Mouse (Mus musculus) heart, adult 9 months (tissue): ENCODE data around the gene D930048N14Rik.

Experiments used
- DNase-seq, 2 experiments: peaks; one replicate each; pipeline ENCODE4 v3.0.0; 2022; ENCODE audit warnings: low spot score in 2 of 2

Gene D930048N14Rik

DNA sequence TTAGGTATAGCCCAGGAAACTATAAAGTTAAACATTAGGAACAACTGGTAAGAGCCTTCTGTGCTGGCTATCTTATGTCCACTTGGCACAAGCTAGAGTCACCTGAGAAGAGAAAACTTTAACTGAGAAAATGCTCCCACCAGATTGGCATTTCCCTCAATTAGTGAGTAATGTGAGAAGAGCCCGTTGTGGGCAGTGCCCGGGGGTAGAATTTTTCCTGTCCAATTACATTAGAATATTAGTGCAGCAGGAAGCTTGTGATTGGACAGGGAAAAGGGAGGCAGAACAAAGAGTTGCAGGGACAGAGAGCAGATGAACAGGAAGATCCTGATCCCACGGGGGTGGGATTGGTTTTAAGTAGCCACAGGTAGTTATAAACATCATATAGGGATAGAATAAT, 52.1 kb downstream of the D930048N14Rik start:
- no peak for DNase-seq

DNA sequence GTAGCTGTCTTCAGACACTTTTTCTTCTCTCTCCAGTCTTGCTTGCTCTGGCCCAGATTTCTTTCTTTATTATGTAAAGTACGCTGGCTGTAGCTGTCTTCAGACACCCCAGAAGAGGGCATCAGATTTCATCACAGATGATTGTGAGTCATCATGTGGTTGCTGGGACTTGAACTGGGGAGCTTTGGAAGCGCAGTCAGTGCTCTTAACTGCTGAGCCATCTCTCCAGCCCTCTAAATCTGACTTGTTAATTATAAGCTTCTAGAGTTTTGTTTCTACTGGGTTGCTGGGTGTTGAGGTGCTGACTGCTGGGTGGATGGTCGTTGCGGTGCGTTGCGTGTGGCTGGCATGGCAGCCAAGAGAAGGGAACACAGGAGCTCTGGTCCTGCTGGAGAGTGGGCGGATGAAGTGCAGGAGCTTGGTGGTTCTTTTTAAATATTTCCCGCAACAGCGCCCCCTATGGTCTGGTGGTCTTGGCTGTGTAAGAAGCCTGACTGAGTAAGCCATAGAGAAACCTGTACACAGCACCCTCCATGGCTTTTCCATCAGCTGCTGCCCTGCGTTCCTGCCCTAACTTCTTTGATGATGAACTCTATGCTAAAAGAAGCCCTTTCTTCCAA, 52.7 kb downstream of the D930048N14Rik start:
- no peak for DNase-seq

DNA sequence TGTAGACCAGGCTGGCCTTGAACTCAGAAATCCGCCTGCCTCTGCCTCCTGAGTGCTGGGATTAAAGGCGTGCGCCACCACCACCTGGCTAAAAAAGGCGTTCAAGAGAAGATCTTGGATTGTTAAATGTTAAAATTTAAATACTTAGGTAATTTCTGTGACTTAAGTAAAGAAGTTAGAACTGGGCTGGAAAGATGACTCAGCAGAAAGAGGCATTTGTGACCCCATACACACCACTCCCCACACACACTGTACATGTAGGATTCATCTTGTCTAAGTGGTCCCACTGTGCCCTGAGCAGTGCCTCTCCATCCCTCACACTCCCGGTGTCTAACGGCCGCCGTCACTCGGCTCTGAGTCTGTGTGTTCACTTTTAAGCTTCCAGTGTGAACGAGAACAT, 55.7 kb downstream of the D930048N14Rik start:
- no peak for DNase-seq

DNA sequence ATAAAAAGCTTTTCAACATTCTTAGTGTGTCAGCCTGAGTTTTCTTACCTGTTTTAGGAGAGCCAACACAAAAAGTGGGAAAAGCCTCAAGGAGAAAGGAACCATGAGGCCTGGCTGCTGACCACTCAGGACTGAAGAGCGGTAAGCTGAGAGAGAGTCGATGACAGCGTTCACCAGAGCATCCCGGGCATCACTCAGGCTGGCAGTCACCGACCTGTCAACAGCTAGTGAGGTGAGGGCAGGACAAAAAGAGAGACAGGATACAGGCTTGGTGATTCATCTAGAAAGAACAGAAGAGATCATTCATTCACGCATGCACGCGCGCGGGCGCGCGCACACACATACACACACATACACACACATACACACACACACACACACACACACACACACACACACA, 56.3 kb downstream of the D930048N14Rik start:
- no peak for DNase-seq
